Mouse (Mus musculus) heart, adult 2 months (tissue): Measurements from ENCODE around the gene Fam189a1.

Experiments used
- CTCF ChIP-seq: fragments of 200-600 bp; IDR thresholded peaks from 2 replicates; pipeline ENCODE4 v1.8.1; 2022; ENCODE audit warnings: antibody characterized with exemption, mild to moderate bottlenecking, moderate library complexity
- POLR2A ChIP-seq: fragments of 200-500 bp; IDR thresholded peaks from 2 replicates; pipeline ENCODE4 v1.6.1; 2011; ENCODE audit warnings: mild to moderate bottlenecking, low read depth, low read length, control low read depth; ENCODE audit not compliant: insufficient read depth

GRCm38 (mm10) chr7:65093314-65093713 lies 63.1 kb downstream of the Fam189a1 start:
- TF ChIP-seq POLR2A = no peak
- TF ChIP-seq CTCF = no peak
